ENCODE assay signal across 21 mouse cellular contexts in genomic region chr3:138240942-138241341, GRCm38 (mm10). TPM values are rescaled to one million over a fixed set of nuclear protein-coding genes. Genes with fewer than 3 reads are reported as not detected.
DNase-seq lines count a peak whose midpoint lies in the region; ATAC-seq and TF ChIP-seq lines count a peak whose summit lies in the region.
"Had no signal": no experiment of that assay in that cellular context is flagged by ENCODE, and none has a peak within 500 bp of the region (broad histone marks: within the 10 kb centered on the region; RNA-seq: fewer than 3 reads in every experiment).

No protein-coding gene starts in this region.

- peaks cover 41% of the 10 kb centered on the region for H3K4me1 ChIP-seq in kidney, adult 2 months (ENCODE audit: control insufficient read depth, insufficient read depth, low read length)
- H3K4me1 ChIP-seq in lung, embryonic 14.5 days (ENCODE audit: insufficient read depth): no peaks in the 10 kb centered on the region
- peaks cover 13% of the 10 kb centered on the region for H3K4me1 ChIP-seq in limb, embryonic 14.5 days (ENCODE audit: control insufficient read depth, insufficient read depth, low read length)
- peaks cover 6% of the 10 kb centered on the region for H3K4me1 ChIP-seq in forebrain, embryonic 16.5 days (replicated peaks; ENCODE audit: control insufficient read depth, insufficient read depth, low read length)

- no peak for ATAC-seq in lung, embryonic 14.5 days (ENCODE audit: insufficient read depth)
- 0 out of 2 replicates have a peak, but pooled peaks have one; percentile 16 for ATAC-seq in common myeloid progenitor, adult 5-6 weeks (replicated peaks; ENCODE audit: low read depth, poor library complexity, severe bottlenecking)
- peak; percentile 51; the same call in 1 of the 2 replicates for ATAC-seq in limb, embryonic 14.5 days (ENCODE audit: low FRiP score, low read depth)
- ATAC-seq in forebrain, embryonic 16.5 days: no peak
- ATAC-seq: midbrain, embryonic 16.5 days had no signal

- no peak for TF ChIP-seq POLR2A in kidney, adult 2 months (IDR thresholded peaks at IDR 0.05; ENCODE audit: low read depth, low read length)
- TF ChIP-seq POLR2A in limb, embryonic 14.5 days (IDR thresholded peaks at IDR 0.05; ENCODE audit: borderline replicate concordance, extremely low read depth, insufficient read depth, insufficient read length): no peak

- peak overlapping the region; percentile 61 for H3K27ac ChIP-seq in kidney, adult 2 months (ENCODE audit: insufficient read depth, low read depth, low read length)
- 0 out of 2 replicates have a peak overlapping the region, but pooled peaks have one; percentile 26 for H3K27ac ChIP-seq in lung, embryonic 14.5 days (ENCODE audit: low read depth)
- H3K27ac ChIP-seq in limb, embryonic 14.5 days (replicated peaks; ENCODE audit: low read depth, low read length): no peak overlapping the region
- no peak overlapping the region for H3K27ac ChIP-seq in forebrain, embryonic 16.5 days (ENCODE audit: low read length)
- H3K27ac ChIP-seq: forebrain, embryonic 12.5 days; liver, embryonic 14.5 days; neural tube, embryonic 13.5 days had no signal

- H3K27me3 ChIP-seq in kidney, adult 2 months (replicated peaks; ENCODE audit: control insufficient read depth, insufficient read depth, low read length): no peaks in the 10 kb centered on the region
- H3K27me3 ChIP-seq in lung, embryonic 14.5 days (ENCODE audit: insufficient read depth, low read length): no peaks in the 10 kb centered on the region
- H3K27me3 ChIP-seq in limb, embryonic 14.5 days (ENCODE audit: control insufficient read depth, insufficient read depth, low read length): no peaks in the 10 kb centered on the region
- no peaks in the 10 kb centered on the region for H3K27me3 ChIP-seq in forebrain, embryonic 16.5 days (replicated peaks; ENCODE audit: control insufficient read depth, insufficient read depth, low read length)
- H3K27me3 ChIP-seq: forebrain, embryonic 12.5 days; neural tube, embryonic 13.5 days had no signal

- no peak overlapping the region for H3K4me3 ChIP-seq in kidney, adult 2 months (ENCODE audit: insufficient read depth, low read depth, low read length)
- H3K4me3 ChIP-seq in lung, embryonic 14.5 days (ENCODE audit: low read depth, low read length): no peak overlapping the region
- no peak overlapping the region for H3K4me3 ChIP-seq in limb, embryonic 14.5 days (replicated peaks; ENCODE audit: low read length)
- H3K4me3 ChIP-seq in forebrain, embryonic 16.5 days (replicated peaks; ENCODE audit: low read length): no peak overlapping the region
- H3K4me3 ChIP-seq: forebrain, embryonic 12.5 days; neural tube, embryonic 13.5 days had no signal

- no peak overlapping the region for H3K4me2 ChIP-seq in lung, embryonic 14.5 days
- no peak overlapping the region for H3K4me2 ChIP-seq in limb, embryonic 14.5 days (replicated peaks; ENCODE audit: low read depth, low read length, severe bottlenecking)
- H3K4me2 ChIP-seq in forebrain, embryonic 16.5 days (ENCODE audit: low read length): no peak overlapping the region
- H3K4me2 ChIP-seq: forebrain, embryonic 12.5 days; neural tube, embryonic 13.5 days had no signal

- no peak for TF ChIP-seq CTCF in kidney, adult 2 months (conservative IDR thresholded peaks at IDR 0.05; ENCODE audit: insufficient read depth, insufficient read length, low read depth, low read length)
- TF ChIP-seq CTCF in lung, embryonic 14.5 days (IDR thresholded peaks at IDR 0.05; ENCODE audit: low read depth): no peak

- no peak overlapping the region for H3K9ac ChIP-seq in lung, embryonic 14.5 days
- H3K9ac ChIP-seq in limb, embryonic 14.5 days (ENCODE audit: low read depth, low read length, severe bottlenecking): no peak overlapping the region
- no peak overlapping the region for H3K9ac ChIP-seq in forebrain, embryonic 16.5 days (replicated peaks; ENCODE audit: low read depth, low read length)
- H3K9ac ChIP-seq: forebrain, embryonic 12.5 days; liver, embryonic 14.5 days; neural tube, embryonic 13.5 days had no signal

- DNase-seq in kidney, adult 2 months: no peak
- no peak for DNase-seq in kidney, postnatal 36 days
- DNase-seq in lung, embryonic 14.5 days: no peak
- DNase-seq in lung, adult 18-20 months: no peak
- no peak for DNase-seq in limb, embryonic 14.5 days (ENCODE audit: low spot score)
- DNase-seq in cerebellum, postnatal 4 days (ENCODE audit: low spot score in 2 of 2): no peak
- DNase-seq: adrenal gland, postnatal 10 days; cerebellum, adult 8-10 months; heart, postnatal 36 days; thymus, postnatal 14 days had no signal

- H3K9me3 ChIP-seq in lung, embryonic 14.5 days (ENCODE audit: low read depth, low read length): no peaks in the 10 kb centered on the region
- no peaks in the 10 kb centered on the region for H3K9me3 ChIP-seq in limb, embryonic 14.5 days (ENCODE audit: control insufficient read depth, low read length)
- no peaks in the 10 kb centered on the region for H3K9me3 ChIP-seq in forebrain, embryonic 16.5 days (ENCODE audit: control insufficient read depth, low read length)
- H3K9me3 ChIP-seq: forebrain, embryonic 12.5 days; neural tube, embryonic 13.5 days had no signal

- H3K36me3 ChIP-seq in kidney, adult 2 months (ENCODE audit: control insufficient read depth, insufficient read depth, low read length): no peaks in the 10 kb centered on the region
- no peaks in the 10 kb centered on the region for H3K36me3 ChIP-seq in lung, embryonic 14.5 days (ENCODE audit: insufficient read depth)
- H3K36me3 ChIP-seq in limb, embryonic 14.5 days (ENCODE audit: control insufficient read depth, insufficient read depth, low read length): no peaks in the 10 kb centered on the region
- no peaks in the 10 kb centered on the region for H3K36me3 ChIP-seq in forebrain, embryonic 16.5 days (ENCODE audit: control insufficient read depth, insufficient read depth)
- H3K36me3 ChIP-seq: forebrain, embryonic 12.5 days; neural tube, embryonic 13.5 days had no signal

- 35% methylated on average over 5 of the region's 5 CpGs for WGBS in kidney, adult 2 months
- 66% methylated on average over 5 of the region's 5 CpGs for WGBS in lung, embryonic 14.5 days
- WGBS in limb, embryonic 14.5 days: 21% methylated on average over 5 of the region's 5 CpGs
- 71% methylated on average over 5 of the region's 5 CpGs for WGBS in forebrain, embryonic 16.5 days

RNA-seq across cellular contexts. Expression of gene Adh1, which starts 19.8 kb away (rescaled TPM):
- 251 and 256 TPM in 2 replicates for polyA plus RNA-seq in kidney, adult 2 months (2012; rRNA removed)
- 883 and 968 TPM in 2 replicates for polyA plus RNA-seq in lung, embryonic 14.5 days (2014; fragmentation: Nextera tagmentation; extraction: Ambion mirVana)
- total RNA-seq in common myeloid progenitor, adult 5-6 weeks (2017): not detected in 2 replicates
- polyA plus RNA-seq in limb, embryonic 14.5 days (2012; rRNA removed): 6.6 and 8.6 TPM in 2 replicates
- polyA plus RNA-seq in limb, embryonic 14.5 days (2014; fragmentation: Nextera tagmentation; extraction: Ambion mirVana): 15.8 and 17.4 TPM in 2 replicates
- 0.28 and 2.1 TPM in 2 replicates for polyA plus RNA-seq in forebrain, embryonic 16.5 days (2015; fragmentation: Nextera tagmentation; extraction: Ambion mirVana)

RNA-seq across cellular contexts. Expression of gene Adh7, which starts 23.4 kb away (rescaled TPM):
- 0.25 and 0.29 TPM in 2 replicates for polyA plus RNA-seq in kidney, adult 2 months (2012; rRNA removed)
- polyA plus RNA-seq in lung, embryonic 14.5 days (2014; fragmentation: Nextera tagmentation; extraction: Ambion mirVana): 0.30 and 0.55 TPM in 2 replicates
- not detected in 2 replicates for total RNA-seq in common myeloid progenitor, adult 5-6 weeks (2017)
- polyA plus RNA-seq in limb, embryonic 14.5 days (2012; rRNA removed): 0.64 and 0.77 TPM in 2 replicates
- polyA plus RNA-seq in limb, embryonic 14.5 days (2014; fragmentation: Nextera tagmentation; extraction: Ambion mirVana): 1.9 TPM in 2 replicates
- 0.53 and 1.4 TPM in 2 replicates for polyA plus RNA-seq in forebrain, embryonic 16.5 days (2015; fragmentation: Nextera tagmentation; extraction: Ambion mirVana)
- polyA plus RNA-seq: forebrain, embryonic 12.5 days had no signal

RNA-seq across cellular contexts. Expression of gene 4930579F01Rik, which starts 47.3 kb away (rescaled TPM):
- polyA plus RNA-seq in kidney, adult 2 months (2012; rRNA removed): 0.31 TPM in 1 of 2 replicates, not detected in the other
- 0.37 TPM in 1 of 2 replicates, not detected in the other for polyA plus RNA-seq in lung, embryonic 14.5 days (2014; fragmentation: Nextera tagmentation; extraction: Ambion mirVana)
- not detected in 2 replicates for total RNA-seq in common myeloid progenitor, adult 5-6 weeks (2017)
- 0.04 TPM in 2 replicates for polyA plus RNA-seq in limb, embryonic 14.5 days (2012; rRNA removed)
- polyA plus RNA-seq in limb, embryonic 14.5 days (2014; fragmentation: Nextera tagmentation; extraction: Ambion mirVana): 0.12 and 0.19 TPM in 2 replicates
- not detected in 2 replicates for polyA plus RNA-seq in forebrain, embryonic 16.5 days (2015; fragmentation: Nextera tagmentation; extraction: Ambion mirVana)
- total RNA-seq: adrenal gland, postnatal 10 days; ES-E14; gastrocnemius, adult 8-10 months; heart, postnatal 36 days; layer of hippocampus, adult 8-10 months; left cerebral cortex, adult 8-10 months had no signal
- polyA plus RNA-seq: C2C12; forebrain, embryonic 12.5 days; liver, embryonic 14.5 days; midbrain, embryonic 16.5 days; neural tube, embryonic 13.5 days had no signal

Comparison
In these comparisons a context has a peak if more than half of its experiments do, and no peak if none do; other contexts are left out.
1. H3K27ac ChIP-seq: peak in kidney, adult 2 months (single experiment) and lung, embryonic 14.5 days (single experiment); none in limb, embryonic 14.5 days (single experiment) and forebrain, embryonic 16.5 days (single experiment).
2. ATAC-seq: peak in common myeloid progenitor, adult 5-6 weeks (single experiment) and limb, embryonic 14.5 days (single experiment); none in lung, embryonic 14.5 days (single experiment) and forebrain, embryonic 16.5 days (single experiment).
3. RNA of gene Adh1, which starts 19.8 kb away (polyA plus RNA-seq): 883 to 968 TPM in lung, embryonic 14.5 days and 251 to 256 TPM in kidney, adult 2 months; 6.6 to 17.4 TPM in limb, embryonic 14.5 days and 0.28 to 2.1 TPM in forebrain, embryonic 16.5 days; every median in the first group is over 10 times any median in the second.